Mouse (Mus musculus) testis, adult 2 months (tissue): ENCODE data around the gene Csmd2. TPM values are rescaled to one million over a fixed set of nuclear protein-coding genes. Genes with fewer than 3 reads are reported as not detected.

Experiments used
- H3K27ac ChIP-seq: fragments of 200-500 bp; 2 replicates; pipeline ENCODE4 v1.5.1; 2012; ENCODE audit warnings: low read depth, low read length; ENCODE audit not compliant: control insufficient read depth, insufficient read depth
- H3K27me3 ChIP-seq: fragments of 200-500 bp; 2 replicates; pipeline ENCODE4 v1.6.1; 2012; ENCODE audit warnings: mild to moderate bottlenecking, low read length, moderate library complexity; ENCODE audit not compliant: control insufficient read depth, insufficient read depth
- H3K36me3 ChIP-seq: fragments of 200-500 bp; 2 replicates; pipeline ENCODE4 v1.6.1; 2012; ENCODE audit warnings: mild to moderate bottlenecking, low read length; ENCODE audit not compliant: control insufficient read depth, insufficient read depth
- H3K4me1 ChIP-seq: fragments of 200-500 bp; 2 replicates; pipeline ENCODE4 v1.6.1; 2012; ENCODE audit warnings: low read length; ENCODE audit not compliant: control insufficient read depth, insufficient read depth
- H3K4me3 ChIP-seq: fragments of 200-500 bp; 2 replicates; pipeline ENCODE4 v1.5.1; 2012; ENCODE audit warnings: low read depth, mild to moderate bottlenecking, low read length, moderate library complexity, mixed read lengths; ENCODE audit not compliant: control insufficient read depth
- CTCF ChIP-seq: fragments of 200-500 bp; IDR thresholded peaks from 2 replicates; pipeline ENCODE4 v1.5.1; 2012; ENCODE audit warnings: low read depth, mild to moderate bottlenecking, inconsistent platforms, low read length, moderate library complexity; ENCODE audit not compliant: control insufficient read depth, insufficient read depth, insufficient replicate concordance
- POLR2A ChIP-seq: fragments of 200-500 bp; IDR thresholded peaks from 2 replicates; pipeline ENCODE4 v1.6.1; 2012; ENCODE audit warnings: low read depth, mild to moderate bottlenecking, inconsistent platforms, low read length, moderate library complexity; ENCODE audit not compliant: control insufficient read depth
- polyA plus RNA-seq: library from polyadenylated mRNA; depleted of rRNA; stranded (reverse); fragments of >200 nt; gene quantifications from 2 replicates; pipeline ENCODE4 v1.2.3, GENCODE M21; 2012

Csmd2 gene
- polyA plus RNA-seq, 1 experiment: 2.6 TPM

GRCm38 (mm10) chr4:127989347-127989995, 1.8 kb downstream of the Csmd2 start:
- peaks cover 16% of the 10 kb centered on the region for H3K4me1 ChIP-seq
- no peaks in the 10 kb centered on the region; the same call in none of the 2 replicates for H3K27me3 ChIP-seq
- H3K27ac ChIP-seq: no peak overlapping the region
- H3K36me3 ChIP-seq: no peaks in the 10 kb centered on the region
- TF ChIP-seq CTCF: no peak
- TF ChIP-seq POLR2A: no peak
- H3K4me3 ChIP-seq: no peak overlapping the region

DNA sequence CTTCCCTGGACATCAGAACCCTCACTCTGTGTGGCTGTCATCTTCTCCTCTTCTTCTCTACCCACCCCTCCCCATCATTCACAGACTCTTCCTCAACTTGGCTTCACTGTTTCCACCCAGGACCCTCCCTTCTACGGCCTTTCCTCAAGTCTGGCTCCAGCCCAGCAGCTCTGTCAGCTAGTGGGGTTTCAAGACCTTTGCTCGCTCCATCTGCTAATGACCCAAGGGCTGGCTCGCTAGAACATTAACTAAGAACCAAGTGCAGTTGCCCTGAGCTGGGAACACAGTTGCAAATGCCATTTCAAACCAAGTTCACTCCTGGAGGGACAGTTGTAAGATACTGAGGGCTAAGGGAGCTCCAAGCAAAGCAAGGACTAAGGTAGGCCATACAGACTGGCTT, 11.6 kb downstream of the Csmd2 start:
- H3K27ac ChIP-seq: no peak overlapping the region
- no peaks in the 10 kb centered on the region for H3K27me3 ChIP-seq

DNA sequence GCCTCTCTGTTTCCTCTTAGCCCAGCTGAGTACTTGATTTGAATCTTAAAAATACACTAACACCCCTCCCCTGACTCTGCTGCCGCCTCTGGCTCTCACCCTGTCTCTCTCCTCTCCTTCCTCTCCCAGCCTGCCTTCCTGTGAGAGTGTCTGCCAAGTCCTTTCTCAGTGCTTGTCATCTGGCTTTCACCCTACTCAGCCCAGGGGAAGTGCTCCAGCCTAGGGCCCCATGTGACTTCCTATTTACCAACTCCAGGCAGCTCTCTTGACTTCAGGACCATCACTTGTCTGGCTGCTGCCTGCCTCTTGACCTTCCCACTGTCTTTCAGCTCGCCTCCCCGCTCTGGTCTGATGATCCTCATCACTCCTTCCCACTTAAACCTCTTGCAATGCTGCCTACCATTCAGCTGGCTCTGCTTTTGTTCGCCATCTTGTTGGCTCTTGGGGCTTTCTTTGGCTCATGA, 15.0 kb downstream of the Csmd2 start:
- H3K27ac ChIP-seq: no peak overlapping the region
- H3K4me1 ChIP-seq: no peaks in the 10 kb centered on the region
- H3K4me3 ChIP-seq: no peak overlapping the region
- H3K27me3 ChIP-seq: no peaks in the 10 kb centered on the region
- H3K36me3 ChIP-seq: no peaks in the 10 kb centered on the region
- no peak for TF ChIP-seq POLR2A
- TF ChIP-seq CTCF: no peak

More for the DNA sequence above, 11.6 kb downstream of the Csmd2 start:
- no peaks in the 10 kb centered on the region for H3K36me3 ChIP-seq
- no peaks in the 10 kb centered on the region for H3K4me1 ChIP-seq
- H3K4me3 ChIP-seq: no peak overlapping the region
- no peak for TF ChIP-seq CTCF
- TF ChIP-seq POLR2A: no peak

DNA sequence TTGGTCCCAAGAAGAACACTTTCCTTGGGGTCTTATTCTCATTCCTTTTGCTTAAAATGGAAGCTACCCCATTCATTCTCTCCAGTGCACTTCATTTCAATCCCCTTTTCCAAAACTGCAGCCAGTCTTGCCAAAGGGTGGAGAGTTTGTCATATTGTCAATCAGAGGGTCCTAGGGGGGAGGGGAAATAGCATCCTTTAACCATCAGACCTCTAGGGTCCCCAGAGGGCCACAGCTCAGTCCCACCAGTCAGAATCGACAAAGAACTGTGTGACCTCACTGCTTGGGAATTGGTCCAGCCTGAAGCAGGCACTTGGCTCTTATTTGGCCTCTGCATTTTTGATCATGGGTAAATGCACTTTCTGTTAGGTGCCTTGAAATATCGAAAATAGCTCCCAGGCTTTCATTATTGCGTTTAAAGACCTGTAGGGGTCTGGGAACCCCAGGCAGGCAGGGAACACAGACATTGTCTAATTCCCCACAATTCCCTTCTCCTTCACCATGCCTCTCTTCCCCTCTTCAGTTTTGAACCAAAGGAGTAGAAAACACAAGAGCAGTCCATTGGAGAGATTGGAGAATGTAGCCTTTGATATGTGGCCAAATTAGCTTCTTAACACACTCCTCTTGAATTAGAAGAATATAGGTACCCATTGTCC, 17.3 kb downstream of the Csmd2 start:
- no peak overlapping the region for H3K27ac ChIP-seq
- H3K27me3 ChIP-seq: no peaks in the 10 kb centered on the region
- no peak for TF ChIP-seq CTCF
- TF ChIP-seq POLR2A: no peak
- no peak overlapping the region for H3K4me3 ChIP-seq
- H3K36me3 ChIP-seq: no peaks in the 10 kb centered on the region
- no peaks in the 10 kb centered on the region for H3K4me1 ChIP-seq

GRCm38 (mm10) chr4:128019465-128019864, 31.8 kb downstream of the Csmd2 start:
- TF ChIP-seq POLR2A (no peak), CTCF (no peak)
- H3K27ac ChIP-seq: no peak overlapping the region
- H3K27me3 ChIP-seq: no peaks in the 10 kb centered on the region
- H3K4me3 ChIP-seq: no peak overlapping the region
- no peaks in the 10 kb centered on the region for H3K4me1 ChIP-seq
- no peaks in the 10 kb centered on the region for H3K36me3 ChIP-seq

DNA sequence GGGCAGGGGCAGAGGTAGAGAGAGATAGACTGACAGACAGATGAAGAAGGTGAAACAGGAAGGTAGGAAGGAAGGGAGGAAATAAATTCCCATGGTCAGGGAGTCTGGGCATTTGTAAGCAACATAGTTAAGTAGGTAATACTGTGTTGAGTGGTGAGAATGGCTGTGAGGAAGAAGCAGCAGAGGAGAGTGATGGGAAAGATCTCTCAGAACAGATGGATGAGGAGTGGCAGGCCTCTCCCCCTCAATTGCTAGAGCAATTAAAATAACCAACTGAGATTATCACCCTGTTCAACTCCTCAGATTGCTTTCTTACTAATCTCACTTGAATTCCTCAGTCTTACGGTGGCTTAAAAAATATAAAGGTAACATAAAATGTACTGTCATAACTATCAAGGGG, 40.6 kb downstream of the Csmd2 start:
- TF ChIP-seq CTCF (no peak), POLR2A (no peak)
- no peak overlapping the region for H3K4me3 ChIP-seq
- H3K4me1 ChIP-seq: no peaks in the 10 kb centered on the region
- H3K27ac ChIP-seq: no peak overlapping the region
- no peaks in the 10 kb centered on the region for H3K27me3 ChIP-seq
- H3K36me3 ChIP-seq: no peaks in the 10 kb centered on the region

- no peak overlapping the region for H3K27ac ChIP-seq
- H3K36me3 ChIP-seq: no peaks in the 10 kb centered on the region
- H3K27me3 ChIP-seq: no peaks in the 10 kb centered on the region
- TF ChIP-seq CTCF: no peak
- no peak for TF ChIP-seq POLR2A
- H3K4me3 ChIP-seq: no peak overlapping the region
- no peaks in the 10 kb centered on the region for H3K4me1 ChIP-seq
These were observed 54.2 kb downstream of the Csmd2 start for GRCm38 (mm10) chr4:128041901-128042300.

DNA sequence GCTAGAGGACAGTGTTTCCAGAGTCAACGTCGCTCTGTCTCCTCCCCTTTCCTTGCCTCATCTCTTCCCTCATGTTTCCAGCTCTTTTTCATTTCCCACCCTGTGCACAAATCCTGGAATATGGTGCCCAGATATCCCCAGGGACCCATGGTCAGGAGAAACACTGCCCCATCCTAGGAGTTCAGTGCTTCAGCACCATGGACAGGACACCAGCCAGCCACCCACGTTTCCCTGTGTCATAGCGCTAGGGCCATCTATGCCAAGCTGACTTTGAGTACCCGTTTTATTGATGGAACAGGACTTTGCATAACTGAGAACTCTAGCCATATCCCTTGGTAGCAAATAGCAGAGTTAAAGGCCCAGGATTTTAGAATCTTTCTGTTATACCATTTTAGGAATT, 55.0 kb downstream of the Csmd2 start:
- Histone ChIP-seq H3K4me3 (no peak overlapping the region), H3K4me1 (no peaks in the 10 kb centered on the region), H3K36me3 (no peaks in the 10 kb centered on the region), H3K27ac (no peak overlapping the region), H3K27me3 (no peaks in the 10 kb centered on the region)
- no peak for TF ChIP-seq POLR2A
